20 mouse cellular contexts compared by ENCODE assay signal in genomic region chr8:119413605-119414004, GRCm38 (mm10). TPM values are rescaled to one million over a fixed set of nuclear protein-coding genes. Genes with fewer than 3 reads are reported as not detected.
DNase-seq lines count a peak whose midpoint lies in the region; ATAC-seq and TF ChIP-seq lines count a peak whose summit lies in the region.
"Had no signal": no experiment of that assay in that cellular context is flagged by ENCODE, and none has a peak within 500 bp of the region (broad histone marks: within the 10 kb centered on the region; RNA-seq: fewer than 3 reads in every experiment).

No protein-coding gene starts in this region.

- H3K9me3 ChIP-seq in heart, embryonic 13.5 days: no peaks in the 10 kb centered on the region
- H3K9me3 ChIP-seq in midbrain, embryonic 15.5 days: no peaks in the 10 kb centered on the region
- H3K9me3 ChIP-seq: embryonic facial prominence, embryonic 10.5 days; embryonic facial prominence, embryonic 12.5 days; forebrain, embryonic 13.5 days; forebrain, embryonic 15.5 days had no signal

- TF ChIP-seq EP300 in heart, adult 2 months (IDR thresholded peaks at IDR 0.05; ENCODE audit: insufficient read depth, low read depth, low read length): no peak

- no peak for ATAC-seq in heart, embryonic 13.5 days (ENCODE audit: extremely low read depth, insufficient number of reproducible peaks, low FRiP score, low TSS enrichment)
- no peak for ATAC-seq in midbrain, embryonic 15.5 days (replicated peaks)

- no peak overlapping the region for H3K27ac ChIP-seq in gastrocnemius, adult 2 months
- H3K27ac ChIP-seq in heart, embryonic 13.5 days (replicated peaks): no peak overlapping the region
- no peak overlapping the region for H3K27ac ChIP-seq in heart, adult 2 months
- H3K27ac ChIP-seq in midbrain, embryonic 15.5 days: no peak overlapping the region
- H3K27ac ChIP-seq: embryonic facial prominence, embryonic 12.5 days; forebrain, embryonic 13.5 days; forebrain, embryonic 15.5 days had no signal

- no peaks in the 10 kb centered on the region for H3K79me2 ChIP-seq in heart, adult 2 months (replicated peaks; ENCODE audit: control insufficient read depth, insufficient read depth, low read length)

- 75% methylated on average over 10 of the region's 10 CpGs for WGBS in heart, embryonic 13.5 days
- 75% methylated on average over 10 of the region's 10 CpGs for WGBS in heart, adult 2 months
- 86% methylated on average over 10 of the region's 10 CpGs for WGBS in midbrain, embryonic 15.5 days

- peaks cover 4% of the 10 kb centered on the region for H3K4me1 ChIP-seq in heart, embryonic 13.5 days
- H3K4me1 ChIP-seq in heart, adult 2 months (ENCODE audit: control insufficient read depth, insufficient read depth, low read length): peaks cover 3% of the 10 kb centered on the region; the same call in 1 of the 2 replicates
- 0 out of 2 replicates have a peak, but pooled peaks cover 4% of the 10 kb centered on the region for H3K4me1 ChIP-seq in midbrain, embryonic 15.5 days
- H3K4me1 ChIP-seq: embryonic facial prominence, embryonic 12.5 days had no signal

- no peak for TF ChIP-seq POLR2A in heart, adult 2 months (IDR thresholded peaks at IDR 0.05; ENCODE audit: insufficient read depth, low read depth, low read length)

- peaks cover 31% of the 10 kb centered on the region for H3K36me3 ChIP-seq in heart, embryonic 13.5 days
- no peaks in the 10 kb centered on the region for H3K36me3 ChIP-seq in heart, adult 2 months (ENCODE audit: control insufficient read depth, insufficient read depth, low read length)
- peaks cover 22% of the 10 kb centered on the region for H3K36me3 ChIP-seq in midbrain, embryonic 15.5 days (replicated peaks)

- TF ChIP-seq CTCF in gastrocnemius, adult 2 months (IDR thresholded peaks at IDR 0.05): no peak
- TF ChIP-seq CTCF in heart, adult 2 months (IDR thresholded peaks at IDR 0.05): no peak

- H3K9ac ChIP-seq in heart, embryonic 13.5 days: 0 out of 2 replicates have a peak overlapping the region, but pooled peaks have one; percentile 15
- H3K9ac ChIP-seq in heart, adult 2 months (ENCODE audit: low read depth, low read length): no peak overlapping the region
- no peak overlapping the region for H3K9ac ChIP-seq in midbrain, embryonic 15.5 days

- intact Hi-C loops in gastrocnemius, adult 2 months (cut with DNase I): loop anchor here (2.0 to 5.0 kb wide), 4 partner anchors 27 to 194 kb away; partner anchors contain the start of gene Taf1c
- intact Hi-C loops in gastrocnemius, postnatal 36 days (cut with DNase I): loop anchor here (2.0 kb wide), 2 partner anchors 35 to 83 kb away; no protein-coding TSS in a partner anchor
- intact Hi-C loops in heart, adult 2 months (cut with DNase I): loop anchor here (2.0 kb wide), 2 partner anchors 27 to 191 kb away; partner anchors contain the start of gene Taf1c

- DNase-seq in adrenal gland, adult 2 months: peak; percentile 66
- DNase-seq in adrenal gland, adult 8-10 months: no peak
- peak; percentile 16 for DNase-seq in gastrocnemius, adult 2 months
- no peak for DNase-seq in gastrocnemius, postnatal 36 days
- no peak for DNase-seq in heart, adult 2 months
- peak; percentile 52 for DNase-seq in adrenal gland, postnatal 14 days
- DNase-seq: cerebellum, adult 11-12 months; cerebellum, adult 2 months; cerebellum, adult 9-10 months; cerebellum, postnatal 10 days; cerebellum, postnatal 25 days; forebrain, postnatal 0 days had no signal

- H3K27me3 ChIP-seq in heart, embryonic 13.5 days (replicated peaks): peaks cover 39% of the 10 kb centered on the region
- no peaks in the 10 kb centered on the region for H3K27me3 ChIP-seq in heart, adult 2 months (ENCODE audit: control insufficient read depth, insufficient read depth, low read length)
- no peaks in the 10 kb centered on the region; the same call in 1 of the 2 replicates for H3K27me3 ChIP-seq in midbrain, embryonic 15.5 days (replicated peaks)
- H3K27me3 ChIP-seq: forebrain, embryonic 15.5 days had no signal

- H3K4me2 ChIP-seq in heart, embryonic 13.5 days: no peak overlapping the region
- no peak overlapping the region for H3K4me2 ChIP-seq in midbrain, embryonic 15.5 days

- H3K4me3 ChIP-seq in gastrocnemius, adult 2 months: no peak overlapping the region
- no peak overlapping the region for H3K4me3 ChIP-seq in heart, embryonic 13.5 days
- no peak overlapping the region for H3K4me3 ChIP-seq in heart, adult 2 months
- no peak overlapping the region for H3K4me3 ChIP-seq in midbrain, embryonic 15.5 days
- H3K4me3 ChIP-seq: embryonic facial prominence, embryonic 12.5 days; forebrain, embryonic 15.5 days had no signal

RNA-seq across cellular contexts. Expression of gene Mlycd, which starts 18.9 kb away (rescaled TPM):
- total RNA-seq in adrenal gland, adult 2 months (2021): 10 to 100 TPM; 41.8 to 69.4 TPM
- 110 and 118 TPM in 2 replicates for polyA plus RNA-seq in adrenal gland, adult 2 months (2012; rRNA removed)
- total RNA-seq in adrenal gland, adult 8-10 months (2022): 10 to 100 TPM; 46.6 to 60.5 (median 54.6) TPM
- total RNA-seq in gastrocnemius, adult 2 months (2021): 100 to 1,000 TPM in 1 of 2 experiments, 10 to 100 TPM in 1; 78.9 to 103 TPM
- 100 to 1,000 TPM in 1 of 2 experiments, 10 to 100 TPM in 1; 73.5 to 114 TPM for total RNA-seq in gastrocnemius, postnatal 36 days (2021)
- polyA plus RNA-seq in heart, embryonic 13.5 days (2015; fragmentation: Nextera tagmentation; extraction: Ambion mirVana): 17.0 and 17.1 TPM in 2 replicates
- total RNA-seq in heart, adult 2 months (2021): 100 to 1,000 TPM; 110 to 118 TPM
- polyA plus RNA-seq in heart, adult 2 months (2012; rRNA removed): 83.8 and 99.1 TPM in 2 replicates
- 58.0 and 66.5 TPM in 2 replicates for total RNA-seq in adrenal gland, postnatal 14 days (2021)
- 16.2 and 17.8 TPM in 2 replicates for polyA plus RNA-seq in midbrain, embryonic 15.5 days (2015; fragmentation: Nextera tagmentation; extraction: Ambion mirVana)

RNA-seq across cellular contexts. Expression of gene Osgin1, which starts 20.3 kb away (rescaled TPM):
- 100 to 1,000 TPM; 123 to 166 TPM for total RNA-seq in adrenal gland, adult 2 months (2021)
- 266 and 274 TPM in 2 replicates for polyA plus RNA-seq in adrenal gland, adult 2 months (2012; rRNA removed)
- total RNA-seq in adrenal gland, adult 8-10 months (2022): 100 to 1,000 TPM in 3 of 4 experiments, 10 to 100 TPM in 1; 77.7 to 149 (median 123) TPM
- 10 to 100 TPM in 1 of 2 experiments, 1 to 10 TPM in 1; 9.3 to 19.7 TPM for total RNA-seq in gastrocnemius, adult 2 months (2021)
- total RNA-seq in gastrocnemius, postnatal 36 days (2021): 10 to 100 TPM; 15.1 to 17.3 TPM
- polyA plus RNA-seq in heart, embryonic 13.5 days (2015; fragmentation: Nextera tagmentation; extraction: Ambion mirVana): 0.51 and 0.89 TPM in 2 replicates
- 1 to 10 TPM; 3.9 to 5.5 TPM for total RNA-seq in heart, adult 2 months (2021)
- 7.2 and 7.8 TPM in 2 replicates for polyA plus RNA-seq in heart, adult 2 months (2012; rRNA removed)
- total RNA-seq in adrenal gland, postnatal 14 days (2021): 52.9 and 69.1 TPM in 2 replicates
- 0.28 and 0.34 TPM in 2 replicates for polyA plus RNA-seq in midbrain, embryonic 15.5 days (2015; fragmentation: Nextera tagmentation; extraction: Ambion mirVana)
- total RNA-seq: forebrain, postnatal 0 days had no signal

RNA-seq across cellular contexts. Expression of gene Necab2, which starts 32.9 kb away (rescaled TPM):
- 1 to 10 TPM; 6.5 to 8.2 TPM for total RNA-seq in adrenal gland, adult 2 months (2021)
- 6.8 and 8.4 TPM in 2 replicates for polyA plus RNA-seq in adrenal gland, adult 2 months (2012; rRNA removed)
- 10 to 100 TPM in 3 of 4 experiments, 1 to 10 TPM in 1; 9.9 to 13.7 (median 11.9) TPM for total RNA-seq in adrenal gland, adult 8-10 months (2022)
- not detected for total RNA-seq in gastrocnemius, adult 2 months (2021)
- under 1 TPM in 1 of 2 experiments, not detected in 1; 0.52 TPM for total RNA-seq in gastrocnemius, postnatal 36 days (2021)
- 0.57 and 0.79 TPM in 2 replicates for polyA plus RNA-seq in heart, embryonic 13.5 days (2015; fragmentation: Nextera tagmentation; extraction: Ambion mirVana)
- not detected for total RNA-seq in heart, adult 2 months (2021)
- not detected in 2 replicates for polyA plus RNA-seq in heart, adult 2 months (2012; rRNA removed)
- total RNA-seq in adrenal gland, postnatal 14 days (2021): 10.4 and 10.6 TPM in 2 replicates
- polyA plus RNA-seq in midbrain, embryonic 15.5 days (2015; fragmentation: Nextera tagmentation; extraction: Ambion mirVana): 53.0 and 60.5 TPM in 2 replicates
- total RNA-seq: MEL had no signal
- polyA plus RNA-seq: C2C12 had no signal

Comparison
In these comparisons a context has a peak if more than half of its experiments do, and no peak if none do; other contexts are left out.
1. DNase-seq: peak in adrenal gland, adult 2 months (single experiment), gastrocnemius, adult 2 months (single experiment) and adrenal gland, postnatal 14 days (single experiment); none in adrenal gland, adult 8-10 months (single experiment), gastrocnemius, postnatal 36 days (0 of 2) and heart, adult 2 months (0 of 2).